Mouse (Mus musculus) left cerebral cortex, postnatal 10 days (tissue): ENCODE data around the gene Sec22a. TPM values are rescaled to one million over a fixed set of nuclear protein-coding genes. Genes with fewer than 3 reads are reported as not detected.

ENCODE experiments used
- DNase-seq, 2 experiments: peaks; one replicate each; pipeline ENCODE4 v3.0.0; 2021 to 2022; ENCODE audit warnings: low spot score in 2 of 2, mixed read lengths in 1 of 2; ENCODE audit errors: extremely low spot score in 1 of 2
- intact Hi-C: fragments of 180-260 bp; cut with DNase I; formaldehyde crosslinking; loops from one replicate; pipeline ENCODE4 v1.15.1; 2025
- total RNA-seq, 2 experiments: library from RNA; stranded (reverse); gene quantifications; 2 replicates each; pipeline ENCODE4 v1.2.3; 2021

Gene Sec22a
- total RNA-seq: 10 to 100 TPM; 18.7 to 21.0 TPM

GRCm38 (mm10) chr16:35363150-35364062, at the start of gene Sec22a:
TSS of gene Sec22a (minus strand) at chr16:35363918.
- peak; percentile 91 to 97 for DNase-seq
- intact Hi-C loops: no loop called here

DNA sequence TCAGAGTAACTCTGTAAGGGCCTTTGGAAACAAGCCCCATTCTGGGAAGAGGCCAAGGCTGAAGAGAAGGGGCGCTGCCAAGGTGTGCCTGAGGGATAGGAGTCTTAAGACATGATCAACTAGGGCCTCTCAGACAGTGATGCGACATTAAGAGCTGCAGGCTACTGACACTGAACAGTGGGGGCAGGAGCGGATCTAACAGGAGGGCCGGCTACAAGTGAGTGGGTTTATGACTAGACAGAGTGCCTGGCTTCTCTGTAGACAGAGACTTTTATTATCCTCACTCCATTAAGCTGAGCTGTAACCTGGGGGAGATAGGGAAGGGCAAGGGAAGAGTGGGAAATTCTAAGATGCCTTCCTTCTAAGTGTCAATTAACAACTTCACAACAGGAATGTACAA, 43.0 kb upstream of the Sec22a start:
- no peak for DNase-seq
- intact Hi-C loops: no loop called here

DNA sequence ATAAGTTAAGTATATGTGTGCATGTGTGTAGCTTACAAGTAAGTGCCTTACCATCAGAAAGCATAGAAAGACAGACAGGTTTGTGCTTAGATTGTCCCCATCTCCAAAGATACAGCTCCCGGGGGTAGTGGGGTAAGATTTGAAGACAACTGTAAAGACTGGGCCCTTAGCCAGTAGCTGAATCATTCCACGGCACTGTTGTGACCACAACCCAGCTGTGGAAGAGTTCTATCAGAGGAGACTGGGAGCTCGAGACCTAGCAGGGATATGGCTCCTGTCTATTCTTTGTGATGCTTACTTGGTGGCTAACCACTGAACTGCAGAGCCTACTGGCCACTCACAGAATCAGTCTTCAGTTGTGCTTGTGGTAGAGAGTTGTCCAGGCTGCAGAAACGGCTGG, 42.4 kb upstream of the Sec22a start:
- no peak for DNase-seq
- intact Hi-C loops: no loop called here

DNA sequence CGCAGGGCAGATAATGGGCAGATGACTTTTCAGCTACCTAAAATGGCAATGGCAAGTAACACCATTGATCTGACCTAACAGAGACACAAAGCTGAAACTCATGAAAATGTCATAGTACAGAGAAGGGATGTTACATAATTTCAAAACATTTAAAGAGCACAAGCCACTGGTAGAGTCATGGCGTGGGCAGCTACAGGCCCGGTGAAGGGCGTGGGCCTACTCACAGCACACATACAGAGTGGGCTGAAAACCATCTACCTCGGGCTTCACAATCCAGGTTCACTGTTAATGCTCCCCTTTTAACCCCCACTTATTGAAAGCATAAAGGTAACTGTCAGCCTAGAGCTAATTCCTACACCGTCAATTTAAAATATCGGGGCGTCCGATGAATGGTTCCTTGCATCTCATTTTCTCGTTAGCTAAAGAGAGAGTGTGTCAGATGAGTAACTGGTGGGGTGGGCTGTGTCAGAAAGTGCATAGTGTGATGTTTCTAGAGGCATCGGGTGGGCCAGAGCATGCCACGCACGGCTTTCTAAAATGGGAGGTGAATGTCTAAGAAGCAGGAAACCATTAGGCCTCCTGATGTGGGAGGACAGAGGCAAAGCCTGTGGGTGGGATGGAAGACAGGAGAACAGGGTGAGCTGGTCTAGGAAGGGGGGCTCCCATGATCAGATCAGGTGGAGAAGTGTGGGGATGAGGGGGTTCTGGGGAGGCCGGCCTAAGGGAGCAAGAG, 41.8 kb upstream of the Sec22a start:
- DNase-seq: no peak
- intact Hi-C loops: no loop called here

- intact Hi-C loops: no loop called here
- DNase-seq: no peak
These were observed 41.1 kb upstream of the Sec22a start for GRCm38 (mm10) chr16:35404864-35405263.

GRCm38 (mm10) chr16:35403891-35404290, 40.2 kb upstream of the Sec22a start:
- no peak for DNase-seq
- intact Hi-C loops: no loop called here

DNA sequence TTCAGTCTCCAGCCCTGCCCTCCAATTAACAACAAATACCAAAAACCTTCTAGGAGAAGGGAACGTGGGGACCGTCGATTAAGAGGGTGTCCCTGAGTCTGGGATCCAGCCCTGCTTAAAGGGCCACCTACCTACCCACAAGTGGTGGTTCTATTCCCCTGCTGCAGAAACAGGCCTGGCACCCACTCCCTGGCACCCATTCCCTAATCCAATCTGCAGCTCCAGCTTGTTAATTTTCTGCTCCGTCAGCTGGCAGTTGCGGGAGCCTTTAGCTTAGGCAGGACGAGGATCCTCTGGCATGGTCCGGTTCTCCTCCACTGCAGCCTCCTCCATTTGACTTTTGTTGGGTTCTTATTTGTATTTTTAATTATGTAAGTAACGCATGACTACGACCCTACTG, 39.6 kb upstream of the Sec22a start:
- intact Hi-C loops: no loop called here
- DNase-seq: no peak

- DNase-seq: no peak
- intact Hi-C loops: no loop called here
These were observed 29.1 kb upstream of the Sec22a start for GRCm38 (mm10) chr16:35392813-35393212.

DNA sequence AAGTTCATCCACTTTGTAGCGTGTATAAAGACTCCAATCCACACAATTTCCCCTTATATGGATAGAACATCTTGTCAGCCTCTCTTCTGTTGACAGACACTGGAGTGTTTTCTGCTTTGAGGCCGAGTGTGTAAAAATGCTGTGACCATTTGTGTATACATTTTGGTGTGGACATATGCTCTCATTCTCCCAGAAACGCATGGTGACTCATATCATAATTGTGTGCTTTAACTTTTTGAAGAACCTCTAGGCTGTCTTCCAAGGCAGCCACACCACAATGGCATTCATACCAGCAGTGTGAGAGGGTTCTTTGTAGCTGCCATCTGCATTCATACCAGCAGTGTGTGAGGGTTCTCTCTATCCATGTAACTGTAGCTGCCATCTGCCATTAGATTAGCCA, 21.9 kb upstream of the Sec22a start:
- intact Hi-C loops: no loop called here
- DNase-seq: no peak

DNA sequence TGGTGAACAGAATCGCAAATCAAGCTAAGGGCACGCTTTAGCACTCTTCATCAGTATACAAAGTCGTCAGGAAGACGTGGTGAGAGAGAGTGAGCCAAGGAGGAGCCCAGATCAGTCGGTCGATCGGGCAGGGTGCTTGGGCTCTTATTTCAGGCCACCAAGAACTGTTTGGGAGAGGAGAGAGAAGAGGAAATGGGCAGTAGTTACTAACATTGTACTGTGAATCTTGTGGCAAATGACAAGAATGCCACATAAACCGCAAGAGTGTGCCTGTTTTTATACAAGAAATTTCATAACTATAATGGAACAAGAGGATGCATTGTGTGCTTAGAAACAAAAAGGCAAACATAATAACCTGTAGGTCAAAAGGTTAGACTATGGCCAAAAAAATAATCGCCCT, 16.3 kb upstream of the Sec22a start:
- intact Hi-C loops: no loop called here
- DNase-seq: no peak

GRCm38 (mm10) chr16:35379344-35379743, 15.6 kb upstream of the Sec22a start:
- intact Hi-C loops: no loop called here
- DNase-seq: no peak

DNA sequence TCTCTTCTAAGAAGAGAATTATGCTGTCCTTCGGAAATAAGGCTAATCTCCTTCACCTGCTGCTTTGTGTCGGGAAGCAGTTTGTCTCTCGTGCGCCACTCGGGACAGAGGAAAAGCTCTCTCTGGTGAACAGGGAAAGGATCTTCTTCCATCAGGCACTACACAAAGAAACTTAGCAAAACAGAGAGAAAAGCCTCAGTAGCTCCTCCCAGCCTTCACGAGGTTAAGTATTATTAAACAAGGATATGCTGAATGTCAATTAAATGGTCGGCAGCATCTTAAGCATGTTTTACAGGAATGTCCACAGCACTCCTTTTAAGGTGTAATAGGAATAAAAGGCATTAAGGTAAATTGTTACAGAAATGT, 328 bp upstream of the Sec22a start:
- DNase-seq: no peak
- intact Hi-C loops: no loop called here

- DNase-seq: no peak
- intact Hi-C loops: no loop called here
These were observed 1.5 kb downstream of the Sec22a start for GRCm38 (mm10) chr16:35362221-35362620.

- DNase-seq: peak in 1 of 2 experiments; percentile 44
- intact Hi-C loops: no loop called here
These were observed 3.1 kb downstream of the Sec22a start for GRCm38 (mm10) chr16:35360593-35360992.

DNA sequence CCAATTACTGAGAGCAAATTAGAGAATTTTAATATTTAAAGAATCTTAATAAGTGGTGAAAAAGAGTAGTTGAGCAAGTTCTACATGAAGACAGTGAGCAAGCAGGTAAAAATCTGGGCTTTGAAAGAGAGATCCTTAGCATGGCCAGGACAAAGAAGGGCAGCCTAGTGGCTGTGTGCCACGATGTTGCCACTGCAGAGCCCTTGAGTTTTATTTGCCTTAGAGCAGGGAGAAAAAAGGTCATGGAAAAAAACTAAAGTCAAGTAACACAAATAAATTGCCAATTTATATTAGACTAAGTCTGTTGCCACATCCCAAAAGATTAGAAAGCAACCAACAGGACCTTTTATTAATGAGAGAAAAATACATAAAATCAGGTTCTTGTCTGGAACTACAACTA, 6.3 kb downstream of the Sec22a start:
- DNase-seq: no peak
- intact Hi-C loops: no loop called here

GRCm38 (mm10) chr16:35330451-35330850, 33.3 kb downstream of the Sec22a start:
- no peak for DNase-seq
- intact Hi-C loops: no loop called here

- intact Hi-C loops: loop anchor here (5.0 to 10.0 kb wide), 2 partner anchors 308 to 495 kb away; no protein-coding TSS in a partner anchor
- no peak for DNase-seq
These were observed 43.9 kb downstream of the Sec22a start for GRCm38 (mm10) chr16:35319773-35320172.

GRCm38 (mm10) chr16:35319335-35319734, 44.4 kb downstream of the Sec22a start:
- intact Hi-C loops: loop anchor here (5.0 kb wide), 1 partner anchor 308 kb away; no protein-coding TSS in a partner anchor

DNA sequence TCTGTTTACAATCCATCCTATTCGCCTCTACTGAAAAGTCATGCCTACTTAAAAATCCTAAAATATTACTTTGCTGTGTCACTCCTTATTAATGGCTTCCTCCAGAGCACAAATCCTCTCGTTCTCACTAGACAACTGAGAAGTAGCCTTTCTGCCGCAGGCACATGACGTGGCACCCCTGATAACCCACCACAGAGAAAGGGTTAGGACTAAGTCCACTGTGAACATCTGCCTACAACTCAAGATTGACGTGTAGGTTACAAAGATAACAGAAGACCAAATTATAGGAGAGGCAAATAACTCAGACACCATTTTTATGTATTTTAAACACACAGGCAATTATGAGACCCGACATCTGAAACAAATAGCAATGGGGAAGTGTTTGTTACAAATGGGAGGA, 45.3 kb downstream of the Sec22a start:
- intact Hi-C loops: loop anchor here (5.0 kb wide), 1 partner anchor 309 kb away; no protein-coding TSS in a partner anchor
- DNase-seq: no peak

More at GRCm38 (mm10) chr16:35319335-35319734, 44.4 kb downstream of the Sec22a start:
- peak in 1 of 2 experiments; percentile 29 for DNase-seq

GRCm38 (mm10) chr16:35317460-35317859, 46.3 kb downstream of the Sec22a start:
- intact Hi-C loops: loop anchor here (5.0 kb wide), 1 partner anchor 310 kb away; no protein-coding TSS in a partner anchor
- no peak for DNase-seq
